Mouse (Mus musculus) liver, embryonic 14.5 days (tissue): ENCODE measurements around the gene Mfsd12. TPM values are rescaled to one million over a fixed set of nuclear protein-coding genes. Genes with fewer than 3 reads are reported as not detected.

Experiments used
- ATAC-seq: fragments of 200-750 bp; cut with Nextera tagmentation; 2 replicates; pipeline ENCODE4 v1.8.0; 2017; ENCODE audit warnings: moderate number of reproducible peaks, mild to moderate bottlenecking, moderate library complexity; ENCODE audit not compliant: insufficient read depth
- DNase-seq, 3 experiments: peaks; one replicate each; pipeline ENCODE4 v3.0.0-alpha.2; 2012 to 2013; ENCODE audit warnings: low read depth in 3 of 3, low spot score in 3 of 3
- H3K27ac ChIP-seq: fragments of 300-500 bp; sonication (generic); 2 replicates; pipeline ENCODE4 v1.5.1; 2014; ENCODE audit warnings: moderate library complexity, mild to moderate bottlenecking, control low read depth, inconsistent platforms
- H3K27me3 ChIP-seq: fragments of 300-500 bp; sonication (generic); 2 replicates; pipeline ENCODE4 v1.6.1; 2014; ENCODE audit warnings: mild to moderate bottlenecking, low read length, moderate library complexity; ENCODE audit not compliant: control insufficient read depth, insufficient read depth
- H3K36me3 ChIP-seq: fragments of 300-500 bp; sonication (generic); replicated peaks from 2 replicates; pipeline ENCODE4 v1.6.1; 2014; ENCODE audit warnings: low read depth; ENCODE audit not compliant: control insufficient read depth, insufficient read depth
- H3K4me1 ChIP-seq, 2 experiments: fragments of 200-500 bp in 1 of 2; fragments of 300-500 bp in 1 of 2; sonication (generic) in 1 of 2; replicated peaks; 2 replicates each; pipeline ENCODE4 v1.6.1; 2012 to 2014; ENCODE audit warnings: antibody characterized with exemption in 1 of 2, inconsistent platforms in 1 of 2, low read length in 1 of 2; ENCODE audit not compliant: control insufficient read depth in 2 of 2, insufficient read depth in 2 of 2
- H3K4me2 ChIP-seq: fragments of 300-500 bp; sonication (generic); 2 replicates; pipeline ENCODE4 v1.6.1; 2014; ENCODE audit warnings: low read depth, mild to moderate bottlenecking, control low read depth, moderate library complexity
- H3K4me3 ChIP-seq, 2 experiments: fragments of 200-500 bp in 1 of 2; fragments of 300-500 bp in 1 of 2; sonication (generic) in 1 of 2; 2 replicates each; pipeline ENCODE4 v1.5.1; 2012 to 2014; ENCODE audit warnings: low read depth in 2 of 2, low read length in 2 of 2, mild to moderate bottlenecking in 2 of 2, control low read depth in 1 of 2, inconsistent platforms in 1 of 2, moderate library complexity in 1 of 2; ENCODE audit not compliant: insufficient read depth in 1 of 2
- H3K9ac ChIP-seq: fragments of 300-500 bp; sonication (generic); replicated peaks from 2 replicates; pipeline ENCODE4 v1.6.1; 2014; ENCODE audit warnings: mild to moderate bottlenecking, control low read depth, moderate library complexity
- H3K9me3 ChIP-seq: fragments of 300-500 bp; sonication (generic); 2 replicates; pipeline ENCODE4 v1.6.1; 2016; ENCODE audit warnings: low read length, mixed read lengths; ENCODE audit not compliant: control insufficient read depth
- CTCF ChIP-seq: IDR thresholded peaks from 2 replicates; pipeline ENCODE4 v1.5.1; 2016; ENCODE audit warnings: antibody characterized with exemption, low read depth, control low read depth
- EP300 ChIP-seq: IDR thresholded peaks from 2 replicates; pipeline ENCODE4 v1.6.1; 2016; ENCODE audit warnings: antibody characterized with exemption, low read depth
- WGBS: fragments of 180-500 bp; shearing (Covaris S2); extraction: QIAGEN DNeasy Blood & Tissue Kit; methylation state at CpG from one replicate; pipeline ENCODE4 v1.1.7; 2014; ENCODE audit not compliant: insufficient replicate concordance; 5-methylcytosine and 5-hydroxymethylcytosine counted together
- polyA plus RNA-seq, 2 experiments: library from polyadenylated mRNA; depleted of rRNA in 1 of 2; stranded (reverse) in 1 of 2; unstranded in 1 of 2; fragments of >200 nt; fragmentation: Nextera tagmentation in 1 of 2; extraction: Ambion mirVana in 1 of 2; gene quantifications; 2 replicates each; pipeline versions ENCODE4 v1.2.1 to v1.2.3; 2012 to 2014

Mfsd12 gene
- polyA plus RNA-seq, 2 experiments: 6.1 to 8.4 TPM

DNA sequence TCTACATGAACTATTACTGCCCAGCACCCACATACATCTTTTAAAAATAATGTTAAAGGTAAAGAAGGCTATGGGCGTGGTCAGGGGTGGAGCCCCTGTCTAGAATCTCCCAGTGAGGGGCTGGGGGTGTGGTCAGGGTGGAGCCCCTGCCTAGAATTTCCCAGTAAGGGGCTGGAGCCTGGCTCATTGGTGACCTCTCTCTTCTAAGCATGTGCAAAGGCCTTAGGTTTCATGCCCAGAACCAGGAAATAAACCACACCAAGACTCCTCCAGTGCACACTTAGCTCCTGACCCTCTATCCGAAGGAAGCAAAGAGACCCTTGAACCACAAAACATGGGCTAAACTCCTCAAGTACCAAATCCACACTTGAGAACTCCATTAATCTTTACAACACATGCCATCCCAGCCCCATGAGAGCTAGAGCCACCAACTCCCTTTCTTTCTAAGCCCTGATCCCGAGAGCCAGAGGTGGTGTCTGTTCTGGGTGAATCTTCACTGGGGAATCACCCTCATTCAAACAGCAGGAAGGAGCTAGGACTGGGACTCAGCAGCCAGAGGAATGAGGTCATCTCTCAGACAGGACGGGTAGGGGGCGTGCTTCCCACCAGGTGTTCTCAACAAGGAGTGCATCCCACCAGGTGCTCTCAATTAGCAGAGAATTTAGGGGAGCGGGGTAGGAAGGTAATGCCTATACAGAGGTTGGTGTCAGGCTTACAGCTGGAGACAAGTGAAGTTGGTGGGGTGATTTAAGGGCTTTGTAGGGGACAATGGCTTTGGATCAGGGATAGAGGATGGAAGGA lies 19.5 kb downstream of the Mfsd12 start:
- ATAC-seq (no peak), DNase-seq (no peak)
- Histone ChIP-seq H3K4me1 (peaks cover 42 to 47% of the 10 kb centered on the region in 2 experiments), H3K27ac (peak overlapping the region; percentile 94), H3K4me3 (peak overlapping the region; percentile 78 to 96), H3K36me3 (peaks cover 50% of the 10 kb centered on the region), H3K4me2 (peak overlapping the region; percentile 97), H3K9ac (peak overlapping the region; percentile 99), H3K9me3 (no peaks in the 10 kb centered on the region), H3K27me3 (no peaks in the 10 kb centered on the region)
- 31% methylated on average over 6 of the region's 6 CpGs for WGBS
- TF ChIP-seq CTCF (peak; percentile 30; the same call in 1 of the 2 replicates), EP300 (no peak)

DNA sequence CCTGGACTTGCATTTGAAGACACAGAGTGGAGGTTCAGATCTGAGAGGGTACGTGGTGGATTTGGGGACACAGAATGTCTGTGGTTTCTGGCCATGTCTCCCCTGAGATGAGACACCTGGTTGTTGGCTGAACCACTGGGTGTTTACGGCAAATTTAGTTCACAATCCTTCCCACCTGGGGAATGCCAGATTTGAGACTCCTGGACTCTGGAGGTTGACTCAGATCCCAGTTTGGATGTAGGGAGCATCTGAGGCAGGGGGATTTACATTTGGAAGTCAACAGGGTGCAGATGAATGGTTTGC lies 20.0 kb downstream of the Mfsd12 start:
- peak overlapping the region; percentile 78 to 96 for H3K4me3 ChIP-seq
- WGBS: 42% methylated on average over 2 of the region's 2 CpGs
- H3K4me1 ChIP-seq: peaks cover 47 to 51% of the 10 kb centered on the region in 2 experiments
- peak overlapping the region; percentile 97 for H3K4me2 ChIP-seq
- no peak for TF ChIP-seq EP300
- no peak for TF ChIP-seq CTCF
- H3K27ac ChIP-seq: peak overlapping the region; percentile 94
- H3K36me3 ChIP-seq: peaks cover 46% of the 10 kb centered on the region
- no peaks in the 10 kb centered on the region for H3K27me3 ChIP-seq
- peak overlapping the region; percentile 99 for H3K9ac ChIP-seq
- H3K9me3 ChIP-seq: no peaks in the 10 kb centered on the region
- ATAC-seq (no peak), DNase-seq (no peak)

DNA sequence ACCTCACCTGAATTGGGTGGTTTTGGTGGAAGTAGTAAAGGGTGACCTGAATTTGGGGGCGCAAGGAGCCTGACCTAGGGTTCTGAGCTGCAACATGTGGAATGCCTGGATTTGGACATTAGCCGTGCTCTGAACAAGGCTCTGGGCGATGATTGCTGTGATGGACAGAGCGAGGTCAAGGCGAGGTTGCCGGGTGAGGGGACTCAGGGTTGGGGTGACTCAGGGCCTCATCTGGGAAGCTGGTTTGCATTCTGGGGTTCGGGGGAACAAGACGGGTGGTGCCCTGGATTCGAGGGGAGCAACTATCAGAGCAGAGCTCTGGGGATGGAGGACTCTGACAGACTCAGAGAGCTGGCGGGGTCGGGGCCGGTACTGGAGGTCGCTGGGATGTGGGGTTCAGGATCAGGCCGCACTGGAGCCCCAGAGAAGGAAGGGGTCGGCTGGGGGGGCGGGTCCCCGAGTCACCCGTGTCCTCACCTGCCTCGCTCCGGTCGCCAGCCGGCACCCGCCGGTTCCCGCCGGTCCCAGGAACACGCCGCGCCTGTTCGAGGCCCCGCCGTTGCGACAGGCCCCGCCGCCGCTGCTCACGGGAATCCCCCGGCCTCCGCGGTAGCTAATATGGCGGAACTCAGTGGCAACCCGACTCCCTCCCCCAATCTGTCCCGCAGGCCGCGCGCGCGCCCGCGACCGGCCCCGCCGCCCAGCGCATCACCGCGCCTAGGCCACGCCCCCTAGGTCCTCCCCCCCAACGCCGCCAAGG lies 20.7 kb downstream of the Mfsd12 start, which contains the start of gene Fzr1:
TSS of gene Fzr1 (minus strand) at position 724 of the 760 bp plus-strand sequence.
- H3K27me3 ChIP-seq: no peaks in the 10 kb centered on the region
- H3K4me3 ChIP-seq: peak within 1 kb of the TSS; percentile 78 to 96
- H3K4me2 ChIP-seq: peak within 1 kb of the TSS; percentile 97
- H3K36me3 ChIP-seq: peaks cover 40% of the 10 kb centered on the region
- peak within 1 kb of the TSS; percentile 99 for H3K9ac ChIP-seq
- peaks cover 53 to 57% of the 10 kb centered on the region in 2 experiments for H3K4me1 ChIP-seq
- TF ChIP-seq CTCF (no peak), EP300 (no peak)
- ATAC-seq (peak; percentile 0; the same call in 1 of the 2 replicates), DNase-seq (no peak)
- under 1% methylated on average over 56 of the region's 59 CpGs for WGBS
- no peaks in the 10 kb centered on the region for H3K9me3 ChIP-seq
- peak within 1 kb of the TSS; percentile 97 for H3K27ac ChIP-seq

DNA sequence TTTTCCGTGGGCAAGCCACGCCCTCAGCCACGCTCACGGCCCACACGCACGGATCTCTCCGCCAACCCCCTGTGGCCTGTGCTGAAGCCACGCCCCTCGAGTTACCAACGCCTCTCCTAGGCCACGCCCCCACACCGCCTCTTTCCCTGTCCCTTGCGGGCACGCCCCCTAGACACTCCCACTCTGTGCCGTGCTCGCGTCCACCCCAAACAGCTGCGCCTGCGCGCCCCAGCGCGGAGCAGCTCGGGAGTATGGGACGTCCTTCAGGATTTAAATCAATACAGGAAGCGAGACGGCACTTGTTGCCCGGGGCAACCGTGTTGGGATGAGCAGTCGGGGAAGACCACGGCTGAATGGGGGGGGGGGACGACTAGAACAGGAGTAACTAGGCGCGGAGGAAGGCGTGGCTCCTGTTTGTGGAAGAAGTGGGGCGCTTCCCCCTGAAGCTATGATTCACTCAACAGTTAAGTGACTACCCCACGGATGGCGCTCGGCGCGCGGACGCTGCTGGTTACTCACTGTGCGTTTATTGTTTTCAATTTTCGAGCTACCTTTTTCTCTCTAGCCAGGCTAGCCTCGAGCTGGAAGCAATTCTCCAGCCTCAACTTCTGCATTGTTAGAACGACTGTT lies 21.4 kb downstream of the Mfsd12 start:
- DNase-seq (peak; percentile 100), ATAC-seq (peak; percentile 83)
- WGBS: under 1% methylated on average over 43 of the region's 46 CpGs
- H3K9me3 ChIP-seq: no peaks in the 10 kb centered on the region
- H3K9ac ChIP-seq: peak overlapping the region; percentile 95
- H3K36me3 ChIP-seq: peaks cover 33% of the 10 kb centered on the region
- H3K27me3 ChIP-seq: no peaks in the 10 kb centered on the region
- peak overlapping the region; percentile 96 for H3K4me2 ChIP-seq
- peak overlapping the region; percentile 97 for H3K27ac ChIP-seq
- TF ChIP-seq EP300 (no peak), CTCF (peak; percentile 22)
- peaks cover 56 to 60% of the 10 kb centered on the region in 2 experiments for H3K4me1 ChIP-seq
- H3K4me3 ChIP-seq: peak overlapping the region; percentile 71 to 96

GRCm38 (mm10) chr10:81379183-81379553 lies 21.9 kb downstream of the Mfsd12 start:
- Histone ChIP-seq H3K27ac (peak overlapping the region; percentile 97), H3K9me3 (no peaks in the 10 kb centered on the region), H3K9ac (peak overlapping the region; percentile 95), H3K4me1 (peaks cover 57 to 60% of the 10 kb centered on the region in 2 experiments), H3K4me2 (peak overlapping the region; percentile 96), H3K4me3 (peak overlapping the region; percentile 71 to 76), H3K27me3 (no peaks in the 10 kb centered on the region), H3K36me3 (peaks cover 28% of the 10 kb centered on the region)
- no peak for ATAC-seq
- TF ChIP-seq EP300 (no peak), CTCF (no peak)
- WGBS: 54% methylated on average over 3 of the region's 3 CpGs
- DNase-seq: no peak
